Mouse (Mus musculus): ENCODE measurements around the gene Mical3.

DNA sequence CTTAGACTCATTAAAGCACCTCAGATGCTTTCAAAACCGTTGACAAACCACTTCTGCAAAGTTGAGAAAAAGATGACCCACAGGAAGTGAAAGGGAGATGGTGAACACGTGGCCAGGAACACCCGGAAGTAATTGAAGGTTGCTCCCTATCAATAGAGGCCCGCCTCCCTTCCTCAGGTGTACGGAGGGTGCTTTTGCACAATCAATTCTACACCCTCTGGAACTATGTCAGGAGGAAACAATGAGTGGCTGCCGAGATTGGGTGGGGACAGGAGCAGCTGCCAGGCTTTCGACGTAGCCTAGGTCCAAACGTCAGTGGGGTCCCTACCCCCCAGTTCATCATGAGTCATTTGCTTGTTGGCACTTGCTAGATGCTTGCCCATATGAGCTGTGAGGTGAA lies 135.3 kb downstream of the Mical3 start:
- TF ChIP-seq FLI1 (IDR thresholded peaks at IDR 0.05; ENCODE audit: low read length) = no peak
- TF ChIP-seq GATA1 (IDR thresholded peaks at IDR 0.05; ENCODE audit: borderline replicate concordance, low read length) = no peak
